Mouse (Mus musculus): ENCODE data around the gene Cdc25a. TPM values are rescaled to one million over a fixed set of nuclear protein-coding genes. Genes with fewer than 3 reads are reported as not detected.

Cdc25a gene
- total RNA-seq (2021): 1 to 10 TPM; 4.7 to 5.3 TPM
- long read RNA-seq, experiment 1, transcript Cdc25a-201 (15 exons, 3,632 nt): major isoform, 7 of 11 reads
- long read RNA-seq, experiment 1, partial matches to known transcripts: 1 of 11 reads
- long read RNA-seq, experiment 1, other reads (novel, unspliced or antisense): 3 of 11 reads
- long read RNA-seq, experiment 2: 0 reads

DNA sequence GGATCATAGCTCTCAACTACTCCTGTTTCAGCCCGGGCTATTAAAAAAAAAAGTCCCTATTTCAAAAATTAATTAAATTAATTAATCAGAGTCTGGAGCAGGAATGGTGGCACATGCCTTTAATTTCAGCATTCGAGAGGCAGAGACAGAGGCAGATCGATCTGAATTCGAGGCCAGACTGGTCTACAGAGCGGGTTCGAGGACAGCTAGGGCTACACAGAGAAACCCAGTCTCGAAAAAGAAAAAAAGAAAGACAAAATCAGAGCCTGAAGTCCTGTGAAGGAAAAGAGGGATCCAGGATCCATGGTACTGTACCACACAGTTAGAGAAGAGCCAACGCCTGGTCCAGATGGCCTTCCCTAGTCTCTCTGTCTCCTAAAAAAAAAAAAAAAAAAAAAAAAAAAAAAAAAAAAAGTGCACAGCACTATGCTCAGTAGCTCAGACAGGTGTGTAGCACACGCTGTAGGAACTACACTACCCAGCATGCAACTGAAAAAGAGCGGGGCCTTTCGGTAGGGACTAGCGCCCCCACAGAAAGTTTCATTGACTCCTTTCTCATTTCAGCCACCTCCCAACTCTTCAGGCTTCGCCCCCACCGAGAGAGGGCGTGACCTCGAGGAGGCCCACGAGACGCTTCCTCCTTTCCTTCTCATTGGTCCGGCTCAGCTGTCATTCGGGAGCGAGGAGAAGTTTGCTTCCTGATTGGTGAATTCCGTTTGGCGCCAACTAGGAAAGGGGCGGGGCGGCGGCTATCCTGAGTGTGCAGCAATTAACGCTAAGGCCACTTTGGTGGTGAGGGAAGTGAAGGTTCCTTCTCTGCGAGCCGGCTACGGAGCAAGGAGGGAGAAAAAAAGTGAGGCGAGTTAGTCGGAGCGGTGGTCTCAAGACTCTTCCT is at the start of gene Cdc25a:
Cdc25a (plus strand) TSS at position 783 of the 895 bp plus-strand sequence.
- DNase-seq: peak; percentile 99

DNA sequence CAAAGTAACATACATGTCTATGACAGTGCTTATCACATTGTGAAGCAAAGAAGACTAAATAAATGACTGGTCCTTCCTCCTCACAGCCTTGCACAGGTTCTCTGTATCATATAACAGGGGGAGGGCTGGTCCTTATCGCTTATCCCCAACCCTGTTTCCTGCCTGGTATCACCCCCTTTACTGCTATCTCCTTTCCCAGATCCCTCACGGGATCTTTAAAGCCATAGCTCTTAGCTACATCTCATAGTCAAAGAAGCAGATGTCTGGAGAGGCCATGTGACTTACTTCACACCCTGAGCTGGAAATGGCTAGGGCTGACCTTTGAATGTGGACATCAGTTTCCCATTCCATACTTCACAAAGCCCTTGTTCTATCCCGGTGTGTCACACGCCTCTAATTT is 49.6 kb upstream of the Cdc25a start:
- DNase-seq: no peak

DNA sequence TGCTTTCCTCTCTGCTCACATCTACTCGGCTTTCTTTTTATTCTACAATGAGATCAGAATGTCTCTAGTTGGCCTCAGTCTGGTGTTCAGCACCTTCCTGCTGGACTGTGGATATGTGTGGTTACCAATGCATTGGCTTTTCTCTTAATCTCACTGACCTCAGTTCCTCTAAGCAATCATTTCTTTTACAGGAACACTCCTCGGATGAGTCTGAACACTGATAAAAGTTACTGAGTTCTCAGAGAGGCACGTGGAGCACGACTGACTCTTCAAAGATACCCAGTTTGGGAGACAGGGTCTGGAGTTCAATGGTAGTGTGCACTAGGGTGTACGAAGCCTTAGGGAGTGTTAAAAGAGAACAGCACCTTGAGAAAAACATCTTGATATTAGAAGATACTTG is 49.2 kb upstream of the Cdc25a start:
- no peak for DNase-seq

- DNase-seq: peak; percentile 86 to 93
Measured at GRCm38 (mm10) chr9:109832391-109833087, 42.8 kb upstream of the Cdc25a start, which contains the start of gene Nme6. Gene Nme6, plus strand, starts transcription at chr9:109832749.

GRCm38 (mm10) chr9:109833088-109833412 is 42.3 kb upstream of the Cdc25a start:
- DNase-seq: no peak

DNA sequence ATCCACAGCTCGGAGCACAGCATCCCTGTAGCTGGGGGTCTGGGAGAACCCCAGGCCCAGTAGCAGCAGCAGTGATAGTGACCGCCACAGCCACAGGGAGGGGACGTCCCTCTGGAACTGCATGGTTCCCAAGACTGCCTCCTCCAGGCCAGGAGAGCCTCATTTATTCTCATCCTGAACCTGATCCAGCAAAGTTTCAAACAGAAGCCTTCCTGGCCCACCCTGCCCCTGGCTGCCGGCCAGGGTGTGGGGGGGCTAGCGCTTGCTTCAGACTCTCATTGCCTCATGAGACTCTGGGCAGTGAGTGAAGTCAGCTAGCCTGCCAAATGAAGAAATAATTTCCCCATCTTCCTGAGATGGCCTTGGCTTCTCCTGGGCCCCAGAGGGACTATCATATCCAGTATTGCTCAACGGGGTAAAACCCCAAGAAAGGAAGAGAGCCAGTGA is 26.0 kb upstream of the Cdc25a start, which contains the start of gene Camp:
Camp (minus strand) TSS at position 306 of the 447 bp plus-strand sequence.
- DNase-seq: peak; percentile 83 to 86

GRCm38 (mm10) chr9:109850099-109850498 is 25.3 kb upstream of the Cdc25a start:
- DNase-seq: peak in 1 of 2 experiments; percentile 13

- DNase-seq: no peak
Measured at GRCm38 (mm10) chr9:109854341-109854740, 21.0 kb upstream of the Cdc25a start.

DNA sequence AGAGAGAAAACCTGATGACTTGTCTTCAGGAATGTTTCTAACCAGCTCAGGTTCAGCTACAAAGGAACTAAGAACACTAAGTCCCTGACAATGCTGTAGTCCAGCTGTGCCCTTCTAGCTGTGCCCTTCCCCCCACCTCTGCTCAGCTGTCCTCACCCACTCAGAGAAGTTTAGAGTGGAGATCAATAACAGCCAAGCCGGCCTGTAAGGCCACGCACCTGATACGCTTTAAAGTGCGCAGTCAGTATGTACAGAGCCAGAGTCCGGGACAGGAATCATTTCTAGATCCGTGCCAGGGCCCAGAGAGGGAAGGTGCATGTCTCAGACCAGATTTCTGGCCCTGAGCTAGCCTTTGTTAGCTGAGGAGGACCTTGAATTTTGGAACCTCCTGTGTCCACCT is 19.4 kb upstream of the Cdc25a start:
- DNase-seq: no peak

- DNase-seq: peak; percentile 66 to 93
Measured at GRCm38 (mm10) chr9:109862397-109863044, 12.9 kb upstream of the Cdc25a start.

DNA sequence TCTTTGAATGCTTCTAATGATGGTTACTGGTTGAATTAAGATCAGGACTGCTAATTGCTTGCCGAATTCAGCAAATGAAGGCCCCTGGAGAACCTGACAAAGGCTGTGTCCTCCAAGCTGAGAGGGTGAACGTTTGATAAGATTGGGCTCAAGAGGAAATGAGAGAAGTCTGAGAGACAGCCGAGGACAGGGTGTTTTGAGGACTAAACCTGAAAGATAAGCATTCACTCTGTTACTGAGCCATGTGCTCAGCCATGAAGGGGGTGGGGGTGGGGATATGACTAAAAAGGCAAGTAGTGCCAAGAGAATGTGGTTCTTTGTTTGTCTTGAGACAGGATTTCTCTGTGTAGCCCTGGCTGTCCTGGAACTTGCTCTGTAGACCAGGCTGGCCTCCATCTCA is 12.3 kb upstream of the Cdc25a start:
- DNase-seq: no peak

DNA sequence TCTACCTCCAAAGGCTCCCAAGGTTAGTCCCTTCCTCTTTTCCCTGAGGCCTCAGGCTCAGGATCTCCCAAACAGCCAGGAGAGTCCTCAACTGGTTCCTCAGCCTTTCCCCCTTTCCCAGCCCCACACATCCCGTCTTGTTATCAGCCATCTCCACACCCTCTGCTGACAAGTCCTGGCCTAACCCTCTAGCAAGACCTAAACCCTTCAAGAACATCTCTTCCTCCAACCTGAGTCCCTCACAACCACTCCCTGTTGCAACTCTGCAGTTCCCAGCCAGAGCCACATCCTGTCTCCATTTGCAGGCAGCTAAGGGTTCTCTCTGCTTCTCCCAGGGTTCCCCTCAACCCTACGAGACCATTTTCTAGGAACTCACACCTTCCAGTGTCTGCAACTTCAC is 9.2 kb upstream of the Cdc25a start:
- DNase-seq: no peak

DNA sequence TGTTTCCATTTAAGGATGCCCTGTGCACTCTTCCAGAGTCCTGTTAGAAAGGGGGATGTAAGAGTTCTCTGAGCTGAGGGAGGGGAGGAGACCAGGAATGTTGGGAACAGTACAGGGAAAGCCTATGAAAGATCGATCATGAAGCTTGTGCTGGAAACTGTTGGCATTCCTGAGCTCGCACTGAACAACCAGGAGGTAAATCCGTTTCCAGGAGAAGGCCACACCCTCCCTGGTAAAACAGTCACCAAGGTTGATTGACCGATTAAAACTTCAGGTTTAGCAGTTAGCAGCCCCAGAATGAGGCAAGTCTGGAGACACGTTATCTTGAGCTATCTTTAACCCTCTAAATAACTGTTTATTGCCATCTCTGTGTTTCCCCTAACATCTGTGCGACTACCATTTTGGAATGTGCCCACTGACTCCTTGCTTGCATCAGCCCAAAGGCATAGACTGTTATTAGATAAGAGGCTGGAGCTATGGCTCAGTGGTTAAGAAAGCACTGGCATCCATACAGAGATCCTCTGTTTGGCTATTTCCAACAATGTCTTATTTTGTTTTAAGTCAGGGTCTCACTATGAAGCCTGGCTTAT is 4.3 kb upstream of the Cdc25a start:
- no peak for DNase-seq

- DNase-seq: peak; percentile 65 to 70
Measured at GRCm38 (mm10) chr9:109875695-109876601, 569 bp downstream of the Cdc25a start.

GRCm38 (mm10) chr9:109876756-109877155 is 1.4 kb downstream of the Cdc25a start:
- no peak for DNase-seq

GRCm38 (mm10) chr9:109877666-109878065 is 2.3 kb downstream of the Cdc25a start:
- no peak for DNase-seq

GRCm38 (mm10) chr9:109879305-109879704 is 3.9 kb downstream of the Cdc25a start:
- DNase-seq: no peak

DNA sequence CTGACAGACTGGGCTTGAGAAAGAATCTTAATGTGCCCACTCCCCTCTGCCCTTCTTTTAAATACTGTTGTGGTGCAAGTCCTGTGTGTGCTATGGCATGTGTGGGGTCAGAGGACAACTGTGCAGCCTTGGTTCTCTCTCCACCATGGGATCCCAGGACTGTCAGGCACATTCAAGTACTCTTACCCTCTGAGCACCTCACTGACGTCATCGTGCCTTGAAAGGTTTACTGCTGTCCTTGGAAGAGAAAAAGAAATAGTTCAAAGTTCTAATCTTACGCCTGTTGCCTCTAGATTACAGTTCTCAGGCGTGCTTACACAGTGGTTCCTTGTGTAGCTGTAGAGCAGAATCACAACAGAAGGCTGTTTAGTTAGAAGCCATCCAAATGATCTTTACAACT is 10.9 kb downstream of the Cdc25a start:
- no peak for DNase-seq

GRCm38 (mm10) chr9:109887321-109887720 is 11.9 kb downstream of the Cdc25a start:
- no peak for DNase-seq

DNA sequence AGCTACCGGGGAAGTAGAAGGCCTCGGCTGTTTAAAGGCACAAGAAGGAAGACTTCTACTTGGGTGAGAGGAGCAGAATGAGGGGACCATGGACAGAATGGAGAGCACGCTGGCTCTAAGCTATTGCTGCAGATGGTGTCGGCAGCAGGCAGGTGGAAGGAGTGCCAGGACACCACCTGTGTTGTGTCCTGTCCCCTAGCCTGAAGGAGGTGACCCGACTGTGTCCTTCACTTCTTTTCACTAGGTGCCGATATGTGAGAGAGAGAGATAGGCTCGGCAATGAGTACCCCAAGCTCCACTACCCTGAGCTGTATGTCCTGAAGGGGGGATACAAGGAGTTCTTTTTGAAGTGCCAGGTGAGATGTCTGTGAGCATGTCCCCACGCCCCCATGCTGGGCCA is 16.1 kb downstream of the Cdc25a start:
- no peak for DNase-seq

Data from heart, adult 18-20 months (tissue).